Mouse (Mus musculus) embryonic facial prominence, embryonic 11.5 days (tissue): ENCODE measurements around the gene Olfr655. TPM values are rescaled to one million over a fixed set of nuclear protein-coding genes. Genes with fewer than 3 reads are reported as not detected.
A peak's percentile ranks its signal among the peaks of the same experiment; 100 is the strongest.

ENCODE experiments used
- ATAC-seq: fragments of 200-750 bp; cut with Nextera tagmentation; replicated peaks from 2 replicates; pipeline ENCODE4 v1.8.0; 2017; ENCODE audit warnings: low read depth; ENCODE audit not compliant: insufficient number of reproducible peaks, low FRiP score, low TSS enrichment
- DNase-seq: peaks from one replicate; pipeline ENCODE4 v3.0.0-alpha.2; 2015; ENCODE audit warnings: low spot score
- H3K27ac ChIP-seq: fragments of 300-500 bp; sonication (generic); replicated peaks from 2 replicates; pipeline ENCODE4 v1.5.1; 2014; ENCODE audit warnings: mild to moderate bottlenecking, low read depth, low read length, control low read depth
- H3K27me3 ChIP-seq: fragments of 300-500 bp; sonication (generic); 2 replicates; pipeline ENCODE4 v1.6.1; 2014; ENCODE audit warnings: mild to moderate bottlenecking, low read length, moderate library complexity, mixed read lengths; ENCODE audit not compliant: control insufficient read depth, insufficient read depth
- H3K36me3 ChIP-seq: fragments of 300-500 bp; sonication (generic); replicated peaks from 2 replicates; pipeline ENCODE4 v1.6.1; 2014; ENCODE audit warnings: low read depth, mild to moderate bottlenecking, low read length, moderate library complexity, mixed read lengths; ENCODE audit not compliant: control insufficient read depth, insufficient read depth
- H3K4me1 ChIP-seq: fragments of 300-500 bp; sonication (generic); 2 replicates; pipeline ENCODE4 v1.6.1; 2014; ENCODE audit warnings: low read length, mixed read lengths; ENCODE audit not compliant: control insufficient read depth, insufficient read depth
- H3K4me2 ChIP-seq: fragments of 300-500 bp; sonication (generic); 2 replicates; pipeline ENCODE4 v1.6.1; 2014; ENCODE audit warnings: low read depth, mild to moderate bottlenecking, control low read depth, low read length, moderate library complexity
- H3K4me3 ChIP-seq: fragments of 300-500 bp; sonication (generic); 2 replicates; pipeline ENCODE4 v1.5.1; 2014; ENCODE audit warnings: low read depth, low read length, control low read depth
- H3K9ac ChIP-seq: fragments of 300-500 bp; sonication (generic); replicated peaks from 2 replicates; pipeline ENCODE4 v1.6.1; 2014; ENCODE audit warnings: mild to moderate bottlenecking, control low read depth, low read length
- H3K9me3 ChIP-seq: fragments of 300-500 bp; sonication (generic); replicated peaks from 2 replicates; pipeline ENCODE4 v1.6.1; 2016; ENCODE audit warnings: mild to moderate bottlenecking, low read length, inconsistent platforms, mixed read lengths; ENCODE audit not compliant: control insufficient read depth
- WGBS: fragments of 180-500 bp; shearing (Covaris S2); extraction: QIAGEN DNeasy Blood & Tissue Kit; methylation state at CpG from one replicate; pipeline ENCODE4 v1.1.7; 2014; 5-methylcytosine and 5-hydroxymethylcytosine counted together
- polyA plus RNA-seq: library from polyadenylated mRNA; unstranded; fragments of >200 nt; fragmentation: Nextera tagmentation; extraction: Ambion mirVana; gene quantifications from 2 replicates; pipeline ENCODE4 v1.2.1, GENCODE M21; 2014

Olfr655 gene
- polyA plus RNA-seq: not detected in 2 replicates

DNA sequence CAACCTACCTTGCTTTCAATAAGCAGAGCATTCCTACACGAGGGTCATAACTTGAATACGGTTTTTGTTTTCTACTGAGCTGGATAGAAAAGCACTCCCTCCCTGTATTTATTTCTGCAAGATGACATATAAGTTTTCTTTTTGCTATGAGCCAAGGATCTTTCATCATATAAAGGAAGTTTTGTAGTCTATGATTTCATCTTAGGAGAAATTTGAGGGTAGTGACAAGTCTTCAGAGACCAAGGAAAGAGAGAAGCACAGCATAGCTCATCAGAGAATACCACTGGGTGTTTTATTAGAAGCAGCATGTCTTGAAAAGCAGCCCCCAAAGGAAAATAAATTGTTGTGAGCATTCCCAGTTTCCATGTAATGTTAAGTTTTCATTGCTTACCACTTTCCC is at the start of gene Olfr655:
Gene Olfr655 (minus strand): TSS at position 101 of the 400 bp plus-strand sequence.
- Histone ChIP-seq H3K36me3 (no peaks in the 10 kb centered on the region), H3K4me2 (no peak within 1 kb of the TSS), H3K27ac (no peak within 1 kb of the TSS), H3K9me3 (no peaks in the 10 kb centered on the region), H3K4me3 (no peak within 1 kb of the TSS), H3K9ac (no peak within 1 kb of the TSS), H3K27me3 (no peaks in the 10 kb centered on the region), H3K4me1 (no peaks in the 10 kb centered on the region)
- ATAC-seq: no peak
- DNase-seq: no peak
- 81% methylated on average over 2 of the region's 2 CpGs for WGBS

DNA sequence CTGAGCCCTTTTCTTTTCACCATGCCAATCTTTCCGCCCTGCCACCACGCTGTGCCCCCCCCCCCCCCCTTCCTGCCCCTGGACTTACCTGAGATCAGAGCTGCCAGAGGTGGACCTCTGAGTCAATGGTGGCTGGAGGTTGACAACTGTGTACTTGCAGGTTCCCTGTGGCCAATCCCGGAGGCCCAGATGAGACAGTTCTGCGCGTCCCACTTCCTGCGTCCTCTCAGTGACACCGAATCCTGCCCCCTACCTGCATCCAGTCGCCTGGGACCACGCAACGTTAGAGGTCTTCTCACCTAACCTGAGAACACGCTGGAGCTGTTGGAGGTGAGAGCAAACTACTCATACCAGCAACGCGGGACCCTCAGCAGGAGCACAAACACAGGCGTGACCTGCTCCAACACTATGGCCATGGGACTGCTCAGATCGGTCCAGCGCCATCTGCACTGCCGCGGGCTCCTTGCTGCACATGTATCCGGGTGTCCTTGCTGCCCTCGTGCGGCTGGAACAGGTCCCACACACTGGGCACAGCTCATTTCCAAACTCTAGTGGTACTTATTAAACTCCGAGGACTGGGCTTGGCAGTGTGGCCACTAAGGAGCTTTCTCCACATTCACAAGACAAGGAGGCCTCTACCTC is 45.4 kb upstream of the Olfr655 start, which contains the start of gene Olfr658:
Gene Olfr658 (minus strand): TSS at position 465 of the 642 bp plus-strand sequence.
- Histone ChIP-seq H3K27me3 (no peaks in the 10 kb centered on the region), H3K4me2 (peak within 1 kb of the TSS; percentile 29), H3K4me3 (peak within 1 kb of the TSS; percentile 15; the same call in 1 of the 2 replicates), H3K4me1 (no peaks in the 10 kb centered on the region), H3K27ac (no peak within 1 kb of the TSS), H3K9ac (no peak within 1 kb of the TSS), H3K9me3 (no peaks in the 10 kb centered on the region), H3K36me3 (no peaks in the 10 kb centered on the region)
- peak; percentile 64 for DNase-seq
- peak; percentile 91 for ATAC-seq
- WGBS: 21% methylated on average over 22 of the region's 22 CpGs

DNA sequence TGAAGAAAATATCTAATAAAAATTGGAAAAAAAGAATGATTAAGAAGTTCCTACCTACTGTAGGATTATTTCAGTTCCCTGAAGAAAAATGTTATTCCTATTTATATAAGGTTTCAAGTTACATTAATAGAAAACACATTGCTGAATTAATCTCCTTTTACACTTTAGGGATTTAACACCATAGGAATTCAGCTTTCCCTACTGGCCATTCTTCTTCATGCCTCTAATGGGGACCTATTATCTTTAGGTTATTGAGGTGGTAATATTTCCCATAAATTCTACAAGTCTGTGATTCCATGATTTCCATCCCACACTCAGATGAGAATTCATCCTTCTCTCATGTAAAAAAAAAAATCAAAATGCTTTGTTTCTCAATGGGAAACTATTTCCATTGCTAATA is 22.9 kb upstream of the Olfr655 start, which contains the start of gene Olfr657:
Gene Olfr657 (plus strand): TSS at position 301 of the 400 bp plus-strand sequence.
- DNase-seq: no peak
- H3K9me3 ChIP-seq: no peaks in the 10 kb centered on the region
- ATAC-seq: no peak
- H3K4me3 ChIP-seq: no peak within 1 kb of the TSS
- no peak within 1 kb of the TSS for H3K9ac ChIP-seq
- H3K27me3 ChIP-seq: no peaks in the 10 kb centered on the region
- H3K4me1 ChIP-seq: no peaks in the 10 kb centered on the region
- H3K4me2 ChIP-seq: no peak within 1 kb of the TSS
- no peaks in the 10 kb centered on the region for H3K36me3 ChIP-seq
- no peak within 1 kb of the TSS for H3K27ac ChIP-seq

DNA sequence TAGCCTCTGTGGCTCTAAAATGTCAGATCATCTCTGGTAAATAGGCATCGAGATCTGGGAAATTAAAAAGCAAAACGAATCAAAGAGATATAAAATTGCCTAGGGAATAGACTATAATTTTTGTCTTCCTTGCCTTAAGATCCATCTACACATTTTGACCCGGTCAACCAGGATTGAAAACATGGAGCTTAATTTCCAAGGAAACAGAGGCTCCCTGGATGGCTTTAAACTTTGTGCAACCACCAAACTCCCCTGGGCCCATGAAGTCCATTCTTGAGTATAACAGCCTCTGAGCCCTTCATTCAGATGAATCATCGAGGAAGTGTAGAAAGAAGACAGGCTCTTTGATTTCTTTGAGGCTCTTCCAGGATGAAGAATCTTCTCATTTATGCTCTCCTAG is 12.1 kb upstream of the Olfr655 start, which contains the start of gene Olfr656:
Gene Olfr656 (plus strand): TSS at position 301 of the 400 bp plus-strand sequence.
- DNase-seq (no peak), ATAC-seq (no peak)
- Histone ChIP-seq H3K9me3 (no peaks in the 10 kb centered on the region), H3K4me1 (no peaks in the 10 kb centered on the region), H3K27ac (no peak within 1 kb of the TSS), H3K27me3 (no peaks in the 10 kb centered on the region), H3K36me3 (no peaks in the 10 kb centered on the region), H3K4me3 (no peak within 1 kb of the TSS), H3K9ac (no peak within 1 kb of the TSS), H3K4me2 (no peak within 1 kb of the TSS)
- 77% methylated on average over 4 of the region's 4 CpGs for WGBS

DNA sequence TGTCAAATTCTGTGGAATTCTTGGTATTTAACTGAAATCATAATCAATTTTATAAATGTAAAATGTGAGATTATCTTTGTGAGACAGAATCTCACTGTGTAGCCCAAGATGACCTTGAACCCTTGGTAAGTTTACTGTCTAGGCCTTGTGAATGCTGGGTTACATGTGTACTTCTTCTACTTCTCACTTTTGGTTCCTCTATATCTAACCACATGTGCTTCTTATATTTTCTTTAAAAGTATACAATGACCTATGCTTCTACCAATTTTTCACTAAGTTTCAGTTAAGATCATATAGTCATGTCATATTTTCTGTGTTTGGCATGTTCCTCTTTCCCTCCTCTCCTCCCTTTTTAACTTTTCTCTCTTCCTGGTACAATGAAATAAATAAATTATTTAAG is 3.1 kb upstream of the Olfr655 start:
- DNase-seq: no peak
- ATAC-seq: no peak
- no peaks in the 10 kb centered on the region for H3K36me3 ChIP-seq
- no peaks in the 10 kb centered on the region for H3K4me1 ChIP-seq
- no peak overlapping the region for H3K4me3 ChIP-seq
- no peak overlapping the region for H3K27ac ChIP-seq
- H3K9me3 ChIP-seq: no peaks in the 10 kb centered on the region
- no peak overlapping the region for H3K9ac ChIP-seq
- no peaks in the 10 kb centered on the region for H3K27me3 ChIP-seq
- H3K4me2 ChIP-seq: no peak overlapping the region

DNA sequence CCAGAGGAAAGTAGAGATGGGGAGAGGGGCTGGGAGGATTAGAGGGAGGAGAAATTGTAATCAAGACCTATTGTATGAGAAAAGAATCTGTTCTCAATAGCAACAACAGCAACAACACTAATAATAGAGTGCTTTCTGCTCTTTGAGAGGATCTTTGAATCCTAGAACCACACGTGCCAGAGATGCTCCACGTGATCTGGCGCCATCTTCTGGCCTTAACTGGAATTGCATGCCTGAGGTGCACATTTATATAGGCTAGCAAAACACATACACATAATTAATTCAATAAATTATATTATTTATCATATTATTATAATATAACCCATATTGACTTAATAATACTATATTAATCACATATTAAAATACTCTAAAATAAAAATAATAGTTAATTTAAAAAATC is 1.6 kb upstream of the Olfr655 start:
- no peak overlapping the region for H3K27ac ChIP-seq
- ATAC-seq: no peak
- 1% methylated on average over 3 of the region's 3 CpGs for WGBS

DNA sequence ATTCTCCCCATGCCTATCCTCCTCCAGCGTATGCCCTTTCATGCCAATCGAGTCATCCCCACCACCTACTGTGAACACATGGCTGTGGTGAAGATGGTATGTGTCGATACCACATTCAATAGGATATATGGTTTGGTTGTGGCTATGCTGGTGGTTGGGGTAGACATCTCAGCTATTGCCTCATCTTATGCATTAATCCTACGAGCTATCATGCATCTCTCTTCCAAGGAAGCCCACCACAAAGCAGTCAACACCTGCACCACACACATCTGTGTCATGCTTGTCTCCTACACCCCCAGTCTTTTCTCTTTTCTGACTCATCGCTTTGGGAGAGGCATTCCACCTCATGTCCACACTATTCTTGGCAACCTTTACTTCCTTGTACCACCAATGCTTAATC is 13.3 kb downstream of the Olfr655 start:
- H3K27ac ChIP-seq: no peak overlapping the region
- no peak for DNase-seq
- no peaks in the 10 kb centered on the region for H3K27me3 ChIP-seq
- no peaks in the 10 kb centered on the region for H3K36me3 ChIP-seq
- H3K9ac ChIP-seq: no peak overlapping the region
- H3K9me3 ChIP-seq: no peaks in the 10 kb centered on the region
- no peak overlapping the region for H3K4me3 ChIP-seq
- H3K4me2 ChIP-seq: no peak overlapping the region
- 76% methylated on average over 5 of the region's 5 CpGs for WGBS
- ATAC-seq: no peak
- H3K4me1 ChIP-seq: no peaks in the 10 kb centered on the region

More for the DNA sequence above, 1.6 kb upstream of the Olfr655 start:
- Histone ChIP-seq H3K4me2 (no peak overlapping the region), H3K9me3 (no peaks in the 10 kb centered on the region), H3K4me1 (no peaks in the 10 kb centered on the region), H3K9ac (no peak overlapping the region), H3K27me3 (no peaks in the 10 kb centered on the region), H3K36me3 (no peaks in the 10 kb centered on the region), H3K4me3 (no peak overlapping the region)
- DNase-seq: peak; percentile 55

DNA sequence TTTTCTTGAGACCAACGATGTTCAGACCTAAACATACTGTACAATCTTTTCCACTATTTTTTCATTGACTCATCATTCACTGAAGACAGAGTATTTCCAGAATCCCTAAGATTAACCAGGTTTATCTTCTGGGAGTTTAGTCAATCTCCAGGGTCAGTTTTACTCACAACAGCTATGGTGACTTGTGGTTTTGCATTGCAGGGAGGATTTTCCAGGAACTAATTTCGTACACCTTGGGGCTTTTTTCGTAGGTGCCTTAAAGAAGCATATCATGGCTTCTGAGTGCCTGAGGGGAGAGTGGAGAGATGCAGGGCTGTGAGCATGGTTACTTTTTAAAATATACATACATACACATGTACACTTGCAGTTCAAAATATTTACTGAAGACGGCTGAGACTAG is 14.9 kb downstream of the Olfr655 start, which contains the start of gene Olfr654:
Gene Olfr654 (plus strand): TSS at position 301 of the 400 bp plus-strand sequence.
- Histone ChIP-seq H3K9ac (no peak within 1 kb of the TSS), H3K4me2 (no peak within 1 kb of the TSS), H3K36me3 (no peaks in the 10 kb centered on the region), H3K27ac (no peak within 1 kb of the TSS), H3K9me3 (no peaks in the 10 kb centered on the region), H3K27me3 (no peaks in the 10 kb centered on the region), H3K4me1 (no peaks in the 10 kb centered on the region), H3K4me3 (no peak within 1 kb of the TSS)
- DNase-seq: no peak
- no peak for ATAC-seq
- 90% methylated on average over 4 of the region's 4 CpGs for WGBS
